Mouse (Mus musculus): Measurements from ENCODE around the gene Trim44.

Gene Trim44

DNA sequence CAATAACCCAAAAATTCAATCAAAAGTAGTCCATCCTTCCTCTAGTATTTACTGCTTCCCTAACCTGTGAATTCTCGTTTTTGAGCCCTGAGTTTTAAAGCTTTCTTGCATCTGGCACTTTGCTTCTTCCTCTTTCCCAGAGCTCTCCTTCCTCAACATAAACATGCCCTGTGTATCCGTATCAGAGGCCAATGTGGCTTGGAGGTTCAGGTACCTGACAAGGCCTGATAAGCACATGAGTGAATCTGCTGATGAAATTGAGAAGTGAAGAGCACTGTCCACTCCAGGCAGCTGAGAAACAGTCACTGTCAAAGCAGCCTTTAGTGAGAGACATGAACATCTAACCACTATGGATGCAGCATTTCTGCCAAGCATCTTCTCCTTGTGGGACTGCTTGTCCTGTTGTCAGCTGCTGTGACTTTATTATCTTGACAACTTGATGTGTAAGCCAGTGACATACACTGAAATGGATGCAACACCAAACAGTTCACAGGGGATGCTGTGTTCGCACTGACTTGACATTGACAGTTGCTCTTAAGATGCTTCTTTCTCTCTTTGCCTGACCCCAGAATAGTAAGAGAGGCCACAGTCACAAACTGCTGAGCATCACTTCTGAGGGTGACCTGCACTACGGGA lies 42.9 kb downstream of the Trim44 start:
- no peak for DNase-seq (ENCODE audit: low spot score)

DNA sequence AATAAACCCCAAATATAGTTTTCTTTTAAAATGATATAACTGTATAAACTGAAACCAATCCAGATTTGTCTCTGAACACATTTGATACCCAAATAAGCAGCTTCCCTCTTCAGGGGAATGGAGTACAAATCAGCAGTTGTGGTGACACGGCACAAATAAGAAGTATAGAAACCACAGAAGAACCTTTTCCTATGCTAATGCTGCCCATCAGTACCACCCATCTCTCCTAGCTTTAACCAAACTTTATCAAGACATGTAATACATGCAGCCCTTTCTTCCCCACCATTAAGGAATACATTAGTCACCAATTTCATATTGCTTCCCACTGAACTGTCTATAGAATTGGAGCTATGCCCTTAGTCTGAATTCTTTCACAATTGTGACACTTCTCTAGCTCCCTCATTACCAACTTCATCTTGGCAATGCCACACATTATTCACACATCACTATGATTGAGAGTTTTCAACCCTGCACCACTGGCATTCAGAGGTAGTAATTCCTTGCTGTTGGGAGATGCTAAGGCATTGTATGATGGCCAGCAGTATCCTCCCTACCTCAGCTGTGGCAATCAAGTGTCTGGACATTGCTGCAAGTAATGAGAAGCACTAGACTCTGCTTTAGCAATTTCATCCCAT lies 44.6 kb downstream of the Trim44 start:
- DNase-seq (ENCODE audit: low spot score) = no peak

DNA sequence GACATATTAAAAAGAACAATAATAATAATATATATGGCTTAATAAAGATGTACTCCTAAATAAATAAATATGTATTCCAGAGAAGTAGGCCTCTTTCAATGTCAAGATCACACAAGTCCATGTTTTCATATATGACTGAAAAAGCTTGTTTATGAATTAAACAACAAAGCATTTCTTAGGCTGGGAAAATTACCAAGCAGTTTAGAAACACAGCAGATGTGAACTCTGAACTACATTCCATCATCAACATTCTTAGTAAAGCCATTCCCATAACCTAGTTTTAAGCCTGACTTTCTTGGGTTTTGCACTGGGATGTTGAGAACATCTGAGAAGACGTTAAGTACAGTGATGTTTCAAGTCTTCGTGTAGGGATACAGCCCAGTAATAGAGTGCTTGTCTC lies 45.4 kb downstream of the Trim44 start:
- DNase-seq (ENCODE audit: low spot score) = no peak

DNA sequence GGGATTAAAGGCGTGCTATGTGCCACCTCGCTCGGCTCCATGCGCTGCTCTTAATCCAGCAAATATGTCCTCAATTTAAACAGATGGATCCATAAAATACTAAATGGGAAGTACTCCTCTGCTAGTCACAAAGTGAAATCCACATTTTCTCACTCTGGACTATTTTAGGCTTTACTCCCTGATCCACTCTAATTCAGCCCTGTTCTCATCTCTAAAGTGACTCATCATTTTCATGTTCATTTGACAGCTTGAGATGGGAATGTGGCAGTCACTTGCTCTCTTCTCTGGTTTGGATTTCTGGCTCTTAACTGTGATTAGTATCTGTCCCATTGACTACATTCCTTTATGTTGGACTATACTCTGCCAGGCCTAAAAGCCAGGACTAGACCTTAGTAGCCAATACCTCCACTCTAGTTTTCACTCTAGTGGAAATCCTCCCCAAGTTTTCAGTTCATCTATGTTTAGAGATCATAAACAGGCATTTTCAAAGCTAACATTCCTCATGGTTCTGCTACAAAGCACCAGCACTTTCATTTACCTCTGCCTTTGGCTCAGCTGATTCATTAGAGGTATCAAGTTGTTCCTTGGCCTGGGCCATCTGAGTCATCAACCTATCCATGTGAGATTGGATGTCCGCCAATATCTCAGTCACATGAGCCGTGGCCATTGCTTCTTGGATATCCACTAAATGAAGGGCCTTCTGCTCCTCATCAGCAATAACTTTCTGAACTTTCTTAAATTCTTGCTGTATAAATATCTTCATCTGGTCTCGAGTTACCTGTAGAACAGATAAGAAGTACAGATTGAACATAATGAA lies 50.5 kb downstream of the Trim44 start:
- DNase-seq (ENCODE audit: low spot score) = no peak

DNA sequence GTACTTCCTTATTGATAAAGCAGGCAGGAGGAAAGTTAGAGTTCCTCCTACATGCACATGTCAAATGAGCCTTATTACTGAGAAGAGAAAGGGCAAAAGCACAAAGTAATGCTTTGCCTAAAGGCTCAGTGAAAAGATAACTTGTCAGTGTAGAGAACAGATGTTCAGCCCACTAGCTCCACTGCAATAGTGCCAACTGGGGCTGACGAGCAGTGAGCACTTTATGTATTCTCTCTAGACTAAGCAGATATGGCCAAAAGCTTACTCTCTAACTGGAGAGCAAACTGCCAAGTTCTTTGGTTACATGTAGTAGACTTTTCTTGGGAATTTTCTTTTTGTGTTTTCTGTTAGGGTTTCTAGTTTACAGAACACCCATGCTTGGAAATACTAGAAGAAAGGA lies 53.6 kb downstream of the Trim44 start:
- no peak for DNase-seq (ENCODE audit: low spot score)

DNA sequence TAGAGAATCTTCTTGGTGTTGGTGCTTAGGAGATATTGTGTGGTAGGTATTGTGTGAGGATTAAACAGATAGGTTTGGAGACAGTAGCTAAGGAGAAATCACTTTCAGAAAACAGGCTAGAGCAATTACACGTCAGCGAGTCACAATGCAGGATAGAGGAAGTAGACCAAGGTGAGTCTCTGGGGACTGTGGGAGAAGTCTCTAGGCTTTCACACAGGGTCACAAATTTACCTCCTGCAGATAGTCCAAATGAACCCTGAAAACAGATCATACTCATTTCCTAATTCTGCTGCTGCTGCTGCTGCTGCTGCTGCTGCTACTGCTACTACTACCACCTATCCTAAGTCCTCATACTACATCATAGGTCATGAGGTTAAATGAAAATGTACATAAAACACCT lies 66.2 kb downstream of the Trim44 start:
- DNase-seq (ENCODE audit: low spot score) = no peak

DNA sequence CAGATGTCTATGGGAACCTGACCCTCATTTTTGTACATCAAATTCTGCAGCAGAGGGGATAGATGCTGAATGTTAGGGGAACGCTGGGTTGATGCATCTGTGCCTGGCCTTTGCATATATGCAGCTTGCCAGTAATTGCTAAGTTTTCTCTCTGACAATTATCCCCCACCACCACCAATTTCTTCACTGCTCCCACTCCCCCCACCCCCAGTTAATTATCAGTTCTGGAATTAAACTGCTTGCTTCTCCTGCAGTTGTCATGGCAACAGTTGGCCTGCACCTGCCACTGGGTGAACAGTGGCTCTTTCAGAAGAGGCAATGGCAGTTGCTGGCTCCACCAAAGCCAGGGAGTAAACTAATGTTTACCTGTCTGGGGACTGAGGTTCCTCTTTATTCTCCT lies 70.8 kb downstream of the Trim44 start:
- DNase-seq (ENCODE audit: low spot score) = no peak

DNA sequence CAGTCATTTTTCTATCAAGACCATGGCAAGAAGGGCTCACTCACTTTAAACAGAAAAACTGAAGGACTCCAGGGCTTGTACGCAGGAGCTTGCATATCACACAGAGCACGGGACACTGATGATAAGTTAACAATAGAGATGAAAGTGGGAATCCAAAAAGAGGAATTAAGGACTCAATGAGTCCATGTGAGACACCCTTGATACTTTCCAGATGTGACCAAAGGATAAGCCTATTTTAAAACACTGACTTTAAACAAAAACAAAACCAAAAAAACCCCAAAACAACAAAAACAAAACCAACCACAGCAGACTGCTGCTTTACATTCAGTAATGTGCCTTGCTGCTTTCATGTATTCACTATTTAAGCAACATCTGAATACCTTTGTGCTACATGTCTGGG lies 75.7 kb downstream of the Trim44 start:
- no peak for DNase-seq (ENCODE audit: low spot score)

DNA sequence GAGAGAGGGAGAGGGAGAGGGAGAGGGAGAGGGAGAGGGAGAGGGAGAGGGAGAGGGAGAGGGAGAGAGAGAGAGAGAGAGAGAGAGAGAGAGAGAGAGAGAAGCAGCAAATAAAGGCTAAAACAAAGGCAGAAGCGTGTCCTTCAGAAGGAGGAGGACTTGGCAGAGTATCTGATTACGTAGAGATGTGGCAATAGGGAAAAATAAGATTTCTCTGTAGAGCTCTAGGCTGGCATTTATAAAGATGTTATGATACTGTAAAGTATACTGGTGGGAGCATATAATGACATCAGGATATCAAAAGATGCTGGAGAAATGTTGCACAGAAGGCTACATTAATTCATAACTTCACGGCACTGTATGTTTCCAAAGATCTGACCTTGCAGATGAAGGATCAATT lies 76.5 kb downstream of the Trim44 start:
- no peak for DNase-seq (ENCODE audit: low spot score)

DNA sequence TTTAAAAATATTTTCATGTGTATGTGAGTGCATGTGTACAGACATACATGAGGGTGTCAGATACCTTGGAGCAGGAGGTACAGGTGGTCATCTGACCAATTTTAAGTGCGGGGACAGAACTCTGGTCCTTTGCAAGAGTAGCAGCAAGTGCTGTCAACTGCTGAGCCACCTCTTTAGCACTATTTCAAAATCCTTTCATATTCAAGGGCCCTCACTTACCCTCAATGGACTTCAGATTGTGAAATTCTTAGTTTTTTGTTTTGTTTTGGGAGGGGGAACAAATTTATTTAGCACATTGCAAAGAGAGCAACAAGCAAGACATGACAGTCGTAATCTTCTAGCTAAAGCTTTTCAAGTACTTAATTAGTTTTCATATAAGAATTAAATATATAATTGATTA lies 81.7 kb downstream of the Trim44 start:
- DNase-seq (ENCODE audit: low spot score) = no peak

DNA sequence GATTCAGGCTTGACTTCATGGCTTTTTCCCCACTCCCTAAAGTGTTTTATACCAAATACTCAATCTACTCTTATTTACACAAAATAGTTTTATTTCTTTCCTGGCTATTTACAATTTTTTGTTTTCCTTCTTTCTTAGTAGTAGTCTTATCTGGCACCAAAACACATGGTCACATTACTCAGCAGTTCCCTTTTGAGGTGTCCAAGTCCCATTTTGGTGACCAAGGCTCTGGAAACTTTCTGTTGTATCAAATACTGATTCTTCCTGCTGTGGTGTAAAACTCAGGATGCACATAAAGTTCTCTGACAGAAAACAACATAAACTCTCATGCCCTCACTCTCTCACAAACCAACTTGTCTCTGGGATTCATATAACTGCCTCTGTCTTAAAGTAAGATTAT lies 83.3 kb downstream of the Trim44 start:
- no peak for DNase-seq (ENCODE audit: low spot score)

DNA sequence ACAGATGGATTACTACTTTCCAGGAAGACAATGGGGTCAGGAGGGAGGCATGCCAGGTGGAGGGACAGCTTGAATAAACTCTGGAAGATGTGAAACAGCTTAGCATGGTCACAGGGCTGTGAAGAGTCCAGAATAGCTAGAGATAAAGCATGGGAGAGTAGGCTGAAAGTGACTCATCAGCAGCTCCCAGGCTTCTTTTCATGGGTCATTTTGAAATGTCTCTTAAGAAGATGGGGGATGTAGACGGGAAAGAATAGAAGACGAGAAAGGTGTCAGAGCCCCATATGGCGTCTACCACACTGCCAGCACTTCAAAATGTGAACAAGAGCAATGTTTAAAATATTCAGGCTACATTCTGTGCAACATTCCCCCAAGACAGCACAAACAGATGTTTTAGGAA lies 91.1 kb downstream of the Trim44 start:
- DNase-seq (ENCODE audit: low spot score) = no peak

DNA sequence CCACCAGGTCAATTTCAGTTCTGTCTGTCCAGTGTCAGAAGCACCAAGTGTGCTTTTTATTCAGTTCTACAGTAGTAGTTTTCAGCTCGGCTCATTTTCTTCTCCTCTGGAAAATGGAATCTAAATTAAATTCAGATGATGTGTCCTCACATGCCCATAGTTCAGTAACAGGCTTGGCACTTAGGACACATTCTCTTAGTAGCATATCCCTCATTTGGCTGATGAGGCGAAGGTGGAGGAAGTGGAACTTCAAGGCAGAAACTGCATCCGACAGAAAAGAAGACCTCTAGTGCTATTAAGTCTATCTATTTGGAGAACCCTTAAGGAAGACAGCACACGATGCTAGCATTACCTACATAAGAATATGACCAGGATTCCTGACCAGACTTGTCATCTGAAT lies 92.5 kb downstream of the Trim44 start:
- DNase-seq (ENCODE audit: low spot score) = no peak

DNA sequence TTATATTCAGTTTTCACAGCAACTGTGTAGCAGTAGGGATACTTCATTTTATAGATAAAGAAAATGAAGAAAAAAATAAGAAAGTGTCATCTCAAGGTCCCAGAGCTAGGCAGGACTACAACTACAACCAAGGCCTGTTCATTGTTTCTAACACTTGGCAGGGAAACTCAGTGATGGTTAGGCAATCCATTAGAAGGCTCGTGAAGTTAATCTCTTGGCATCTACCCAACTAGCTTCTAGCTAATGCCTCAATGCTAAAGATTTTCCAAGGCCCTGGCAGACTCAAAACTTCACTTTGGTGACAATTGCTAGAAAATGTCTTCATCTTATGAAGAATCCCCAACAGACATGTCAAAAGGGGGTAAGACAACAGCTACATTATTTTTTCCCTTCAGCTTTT lies 93.0 kb downstream of the Trim44 start:
- no peak for DNase-seq (ENCODE audit: low spot score)

DNA sequence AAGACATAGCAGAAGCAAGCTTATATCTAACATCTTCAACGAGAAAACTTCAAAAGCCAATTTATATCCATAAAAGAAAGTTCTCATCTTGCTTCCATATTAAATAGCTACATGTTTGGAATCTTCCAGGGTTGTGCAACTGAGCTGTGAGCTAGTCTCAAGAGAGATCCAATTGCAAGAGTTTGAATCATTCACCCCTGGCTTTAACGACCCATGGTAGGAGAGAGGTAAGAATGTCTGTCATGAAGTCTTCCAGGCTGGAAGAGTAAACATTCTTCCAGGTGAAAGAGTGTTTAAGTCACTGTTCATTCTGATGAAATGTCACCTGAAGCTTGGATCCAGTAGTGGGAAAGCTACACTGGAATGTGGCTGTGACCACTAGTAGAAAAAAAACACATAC lies 93.6 kb downstream of the Trim44 start:
- no peak for DNase-seq (ENCODE audit: low spot score)

DNA sequence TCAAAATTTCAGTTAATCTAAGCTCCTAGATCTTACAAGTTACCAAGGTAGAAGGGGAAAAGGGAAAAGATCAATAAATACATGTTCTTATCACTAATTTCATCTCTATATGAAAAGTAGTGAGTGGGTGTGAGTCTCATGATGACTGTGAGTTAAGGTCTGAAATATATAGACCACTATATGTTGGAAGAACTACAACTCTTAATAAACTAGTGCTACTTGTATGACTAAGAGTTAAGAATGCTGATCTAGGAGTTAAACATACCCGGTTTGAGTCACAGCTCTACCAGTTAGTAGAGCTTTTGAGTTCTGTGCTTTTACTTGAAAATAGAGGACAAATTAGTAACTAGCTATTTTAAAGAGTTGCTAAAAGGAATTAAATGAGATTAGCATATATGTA lies 94.7 kb downstream of the Trim44 start:
- DNase-seq (ENCODE audit: low spot score) = no peak

DNA sequence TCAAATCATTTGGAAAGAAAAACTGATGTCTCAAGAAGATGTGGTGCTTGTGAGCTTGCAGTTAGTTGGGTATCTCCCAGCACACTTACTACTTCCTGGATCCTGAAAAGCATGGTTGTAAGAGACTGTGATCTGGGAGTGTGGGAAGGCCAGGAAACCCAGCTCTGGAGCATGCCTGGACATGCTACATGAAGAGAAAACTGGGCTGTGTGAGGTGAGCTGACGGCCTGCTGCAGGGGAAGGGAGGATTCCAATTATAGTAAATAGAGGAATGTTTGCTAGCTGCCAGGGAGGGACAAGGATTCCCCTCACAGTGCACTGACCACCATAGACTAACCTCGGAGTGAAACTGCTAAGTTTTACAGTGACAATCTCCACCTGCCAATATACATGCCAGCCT lies 104.4 kb downstream of the Trim44 start:
- no peak for DNase-seq (ENCODE audit: low spot score)

DNA sequence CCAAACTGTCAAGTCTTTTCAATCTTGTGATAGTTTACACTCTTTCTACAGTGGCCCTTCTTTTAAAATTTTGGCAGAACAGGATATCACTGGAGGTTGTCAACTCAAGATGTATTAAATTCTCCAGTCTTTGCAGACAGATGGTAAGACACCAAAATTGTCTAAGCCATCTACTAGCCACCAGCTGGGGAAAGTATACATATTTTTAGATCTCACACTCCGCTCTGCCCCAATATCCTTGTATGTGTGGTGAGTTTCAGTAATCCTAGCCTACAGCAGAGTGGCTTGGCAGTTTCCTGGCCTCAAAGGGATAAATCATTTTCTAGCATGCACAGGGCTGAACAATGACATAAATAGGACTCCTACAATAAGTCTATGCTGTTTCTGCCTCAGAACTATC lies 105.1 kb downstream of the Trim44 start:
- DNase-seq (ENCODE audit: low spot score) = no peak

DNA sequence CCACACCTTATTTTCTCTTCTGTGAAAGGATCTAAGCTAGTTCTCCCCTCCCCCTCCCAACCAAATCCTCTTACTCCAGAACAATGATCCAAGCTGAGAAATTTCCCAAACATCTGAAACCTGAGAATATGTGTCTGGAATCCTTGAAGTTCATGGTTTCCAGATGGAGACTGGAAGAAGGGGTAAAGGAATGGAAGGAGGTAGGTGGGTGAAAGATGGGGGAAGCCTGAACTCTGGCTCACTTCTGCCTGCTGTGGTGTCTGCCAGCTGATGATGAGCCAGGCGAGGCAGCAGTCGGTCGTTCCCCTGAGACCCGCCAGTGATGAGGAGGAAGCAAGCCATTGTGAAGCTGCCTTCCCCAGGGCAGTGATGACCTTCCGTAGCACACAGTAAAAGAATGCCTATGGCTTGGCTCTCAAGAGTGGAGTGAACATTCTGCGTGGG lies 112.8 kb downstream of the Trim44 start:
- DNase-seq (ENCODE audit: low spot score) = no peak

DNA sequence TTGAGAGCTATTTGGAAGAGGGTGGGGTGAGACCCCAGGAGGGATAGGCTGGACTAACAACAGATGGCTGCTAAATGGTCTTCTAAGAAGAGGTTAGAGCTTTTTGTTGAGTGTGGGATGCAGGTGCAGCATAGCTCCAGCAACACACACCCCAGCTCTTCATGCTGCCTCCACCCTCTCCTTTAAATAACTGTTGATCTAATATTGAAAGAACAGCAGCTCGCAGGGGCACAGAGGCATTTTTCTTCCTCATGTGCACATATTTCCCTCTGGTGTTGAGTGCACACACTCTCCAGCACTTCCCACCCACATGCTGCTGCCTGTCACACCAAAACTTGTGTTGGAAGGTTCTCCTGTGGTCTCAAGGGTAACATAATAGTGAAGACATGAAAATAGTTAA lies 114.4 kb downstream of the Trim44 start:
- no peak for DNase-seq (ENCODE audit: low spot score)

DNA sequence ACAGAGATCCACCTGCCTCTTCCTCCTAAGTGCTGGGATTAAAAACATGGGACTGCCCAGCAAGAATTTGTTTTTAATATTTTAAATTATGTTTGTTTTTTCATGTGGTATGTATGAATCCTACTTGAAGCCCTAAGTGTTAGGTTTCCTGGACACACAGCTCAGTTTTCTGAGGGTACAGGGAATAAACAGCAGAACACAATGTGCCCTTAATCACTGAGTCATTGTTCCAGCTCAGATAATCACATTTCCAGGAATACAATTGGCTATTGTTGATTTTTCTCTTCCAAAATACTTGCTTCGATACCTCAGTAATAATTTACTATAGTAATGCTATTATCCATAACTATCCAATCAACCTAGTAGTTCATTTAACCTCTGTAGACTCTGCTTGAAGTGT lies 115.6 kb downstream of the Trim44 start:
- DNase-seq (ENCODE audit: low spot score) = no peak

DNA sequence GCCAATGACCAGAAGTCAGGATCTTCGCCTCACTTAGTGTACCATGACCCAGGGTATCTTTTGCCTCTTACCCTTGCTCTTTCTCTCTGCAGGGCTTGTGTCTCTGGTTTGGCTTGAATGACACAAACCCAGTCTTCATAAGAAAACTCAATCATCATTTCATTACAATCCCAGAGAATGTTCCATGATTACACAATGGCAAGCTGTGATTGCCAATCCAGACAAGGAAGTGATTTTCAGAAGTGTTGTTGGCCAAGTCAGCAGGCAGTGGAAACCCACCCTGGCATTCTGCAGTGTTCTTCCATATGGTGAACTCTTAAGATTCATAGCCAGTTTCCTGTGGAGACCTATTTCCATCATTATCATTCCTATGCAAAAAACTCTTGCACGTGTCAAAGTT lies 116.1 kb downstream of the Trim44 start:
- no peak for DNase-seq (ENCODE audit: low spot score)

DNA sequence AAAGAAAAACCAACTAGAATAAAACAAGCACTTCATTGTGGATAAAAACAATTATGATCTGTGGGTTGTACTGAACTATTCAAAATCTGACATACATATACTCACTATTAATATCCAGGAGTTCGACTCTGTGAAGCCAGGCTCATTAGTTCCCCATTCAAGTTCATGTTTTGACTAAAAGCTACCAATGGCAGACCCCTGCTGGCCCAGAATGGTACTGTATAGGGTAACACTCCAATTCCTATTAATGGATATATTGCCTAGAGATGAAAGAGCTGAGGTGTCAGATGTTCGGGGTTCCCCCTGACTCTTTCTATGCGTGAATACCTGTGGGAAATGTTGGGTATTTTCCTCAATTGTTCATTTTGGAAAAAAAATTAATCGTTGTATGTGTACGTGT lies 117.6 kb downstream of the Trim44 start:
- no peak for DNase-seq (ENCODE audit: low spot score)

DNA sequence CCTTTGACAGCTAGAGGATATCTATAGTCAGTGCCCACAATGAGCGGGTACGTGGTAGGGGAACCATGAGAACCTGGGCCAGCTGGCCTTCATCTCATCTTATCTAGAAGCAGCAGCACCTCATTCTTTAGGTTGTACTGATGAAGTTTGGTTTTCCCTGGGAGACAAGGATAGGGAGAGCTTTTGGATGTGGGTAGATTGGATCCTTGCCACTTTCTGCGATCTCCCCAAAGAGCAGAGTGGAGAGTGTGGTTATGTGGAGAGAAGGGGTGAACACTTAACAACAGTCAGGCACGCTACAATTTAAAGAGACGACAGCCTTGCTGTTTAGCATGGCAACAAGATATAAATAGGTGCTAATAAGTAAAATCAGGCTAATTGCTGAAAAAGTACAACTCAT lies 119.0 kb downstream of the Trim44 start:
- DNase-seq (ENCODE audit: low spot score) = no peak

Measured in ovary, adult 18-20 months (tissue).